11 mouse cellular contexts compared by ENCODE assay signal in genomic region chr8:107885971-107886370, GRCm38 (mm10). TPM values are rescaled to one million over a fixed set of nuclear protein-coding genes. Genes with fewer than 3 reads are reported as not detected.
DNase-seq lines count a peak whose midpoint lies in the region; ATAC-seq lines count a peak whose summit lies in the region.
"Had no signal": no experiment of that assay in that cellular context is flagged by ENCODE, and none has a peak within 500 bp of the region (broad histone marks: within the 10 kb centered on the region; RNA-seq: fewer than 3 reads in every experiment).

No protein-coding gene starts in this region.

- ATAC-seq in kidney, embryonic 15.5 days (replicated peaks; ENCODE audit: low FRiP score) = peak; percentile 85
- ATAC-seq in embryonic facial prominence, embryonic 14.5 days (ENCODE audit: low read depth) = peak; percentile 68; the same call in 1 of the 2 replicates

- no peaks in the 10 kb centered on the region for H3K9me3 ChIP-seq in kidney, embryonic 15.5 days (replicated peaks)
- H3K9me3 ChIP-seq in embryonic facial prominence, embryonic 14.5 days (ENCODE audit: control insufficient read depth, low read length) = no peaks in the 10 kb centered on the region

- peaks cover 7% of the 10 kb centered on the region for H3K4me1 ChIP-seq in kidney, embryonic 15.5 days
- H3K4me1 ChIP-seq in embryonic facial prominence, embryonic 14.5 days (ENCODE audit: control insufficient read depth, insufficient read depth, low read length) = peaks cover 10% of the 10 kb centered on the region; the same call in 1 of the 2 replicates

- no peak overlapping the region for H3K4me3 ChIP-seq in kidney, embryonic 15.5 days (replicated peaks)
- no peak overlapping the region for H3K4me3 ChIP-seq in embryonic facial prominence, embryonic 14.5 days (ENCODE audit: low read depth, low read length)
- H3K4me3 ChIP-seq: heart, embryonic 13.5 days had no signal

- H3K27ac ChIP-seq in kidney, embryonic 15.5 days = no peak overlapping the region
- no peak overlapping the region; the same call in 1 of the 2 replicates for H3K27ac ChIP-seq in embryonic facial prominence, embryonic 14.5 days (replicated peaks; ENCODE audit: low read depth, low read length)
- H3K27ac ChIP-seq: heart, embryonic 13.5 days had no signal

- no peaks in the 10 kb centered on the region for H3K27me3 ChIP-seq in kidney, embryonic 15.5 days
- no peaks in the 10 kb centered on the region for H3K27me3 ChIP-seq in embryonic facial prominence, embryonic 14.5 days (replicated peaks; ENCODE audit: control insufficient read depth, insufficient read depth, low read length)
- H3K27me3 ChIP-seq: heart, embryonic 13.5 days had no signal

- no peak overlapping the region for H3K4me2 ChIP-seq in kidney, embryonic 15.5 days
- no peak overlapping the region for H3K4me2 ChIP-seq in embryonic facial prominence, embryonic 14.5 days (ENCODE audit: low read depth, low read length)

- no peaks in the 10 kb centered on the region for H3K36me3 ChIP-seq in kidney, embryonic 15.5 days
- no peaks in the 10 kb centered on the region for H3K36me3 ChIP-seq in embryonic facial prominence, embryonic 14.5 days (ENCODE audit: control insufficient read depth, insufficient read depth, low read length)
- H3K36me3 ChIP-seq: heart, embryonic 13.5 days had no signal

- 55% methylated on average over 5 of the region's 5 CpGs for WGBS in kidney, embryonic 15.5 days
- WGBS in embryonic facial prominence, embryonic 14.5 days = 38% methylated on average over 5 of the region's 5 CpGs

- no peak for DNase-seq in kidney, adult 8-10 months
- peak; percentile 64 for DNase-seq in embryo, embryonic 11 days
- DNase-seq in embryonic facial prominence, embryonic 14.5 days (ENCODE audit: low spot score) = peak; percentile 82
- DNase-seq in lung, postnatal 36 days = peak; percentile 61
- no peak for DNase-seq in layer of hippocampus, adult 8-10 months (ENCODE audit: low spot score in 2 of 2)
- no peak for DNase-seq in adrenal gland, postnatal 4 days (ENCODE audit: low spot score in 2 of 2)
- DNase-seq: cerebellum, adult 11-12 months; right cerebral cortex, postnatal 4 days; thymus, postnatal 25 days had no signal

- H3K9ac ChIP-seq in kidney, embryonic 15.5 days = no peak overlapping the region
- no peak overlapping the region for H3K9ac ChIP-seq in embryonic facial prominence, embryonic 14.5 days (ENCODE audit: low read depth, low read length)
- H3K9ac ChIP-seq: heart, embryonic 13.5 days had no signal

RNA-seq across cellular contexts. Expression of gene Zfhx3, which starts 56.5 kb away (rescaled TPM):
- 9.2 and 9.4 TPM in 2 replicates for polyA plus RNA-seq in kidney, embryonic 15.5 days (2015; fragmentation: Nextera tagmentation; extraction: Ambion mirVana)
- polyA plus RNA-seq in embryonic facial prominence, embryonic 14.5 days (2014; fragmentation: Nextera tagmentation; extraction: Ambion mirVana) = 14.2 and 17.0 TPM in 2 replicates
- 1 to 10 TPM; 4.5 to 7.6 (median 6.7) TPM for total RNA-seq in layer of hippocampus, adult 8-10 months (2022)
- total RNA-seq in adrenal gland, postnatal 4 days (2021) = 10 to 100 TPM; 38.1 to 42.0 TPM

Comparison
In these comparisons a context has a peak if more than half of its experiments do, and no peak if none do; other contexts are left out.
1. DNase-seq: peak in embryo, embryonic 11 days (single experiment), embryonic facial prominence, embryonic 14.5 days (single experiment) and lung, postnatal 36 days (single experiment); none in kidney, adult 8-10 months (0 of 2), layer of hippocampus, adult 8-10 months (0 of 2) and adrenal gland, postnatal 4 days (0 of 2).
2. RNA of gene Zfhx3, which starts 56.5 kb away (total RNA-seq): 38.1 to 42.0 TPM in adrenal gland, postnatal 4 days; 4.5 to 7.6 TPM in layer of hippocampus, adult 8-10 months; every median in the first group is over 4 times any median in the second.